Mouse (Mus musculus) cortical plate, adult 2 months (tissue): ENCODE results near the gene Gm44965. TPM values are rescaled to one million over a fixed set of nuclear protein-coding genes. Genes with fewer than 3 reads are reported as not detected.

Experiments used
- H3K27ac ChIP-seq: fragments of 200-500 bp; 2 replicates; pipeline ENCODE4 v1.5.1; 2012; ENCODE audit warnings: low read length, control low read depth, inconsistent platforms; ENCODE audit not compliant: insufficient read depth
- H3K4me1 ChIP-seq: fragments of 200-500 bp; 2 replicates; pipeline ENCODE4 v1.6.1; 2011; ENCODE audit warnings: low read length; ENCODE audit not compliant: control insufficient read depth, insufficient read depth
- H3K4me3 ChIP-seq: fragments of 200-500 bp; 2 replicates; pipeline ENCODE4 v1.5.1; 2011; ENCODE audit warnings: mild to moderate bottlenecking, low read length, control low read depth; ENCODE audit not compliant: insufficient read depth
- CTCF ChIP-seq: fragments of 200-500 bp; IDR thresholded peaks from 2 replicates; pipeline ENCODE4 v1.5.1; 2011; ENCODE audit warnings: mild to moderate bottlenecking, control low read depth, low read length; ENCODE audit not compliant: insufficient read depth; ENCODE audit errors: extremely low read depth
- POLR2A ChIP-seq: fragments of 200-500 bp; IDR thresholded peaks from 2 replicates; pipeline ENCODE4 v1.6.1; 2011; ENCODE audit warnings: mild to moderate bottlenecking, low read length, control low read depth; ENCODE audit not compliant: insufficient read depth; ENCODE audit errors: extremely low read depth
- polyA plus RNA-seq: library from polyadenylated mRNA; depleted of rRNA; stranded (reverse); fragments of >200 nt; gene quantifications from 2 replicates; pipeline ENCODE4 v1.2.3, GENCODE M21; 2012; rRNA removed

Gene Gm44965
- polyA plus RNA-seq: 0.56 TPM in 1 of 2 replicates, not detected in the other

DNA sequence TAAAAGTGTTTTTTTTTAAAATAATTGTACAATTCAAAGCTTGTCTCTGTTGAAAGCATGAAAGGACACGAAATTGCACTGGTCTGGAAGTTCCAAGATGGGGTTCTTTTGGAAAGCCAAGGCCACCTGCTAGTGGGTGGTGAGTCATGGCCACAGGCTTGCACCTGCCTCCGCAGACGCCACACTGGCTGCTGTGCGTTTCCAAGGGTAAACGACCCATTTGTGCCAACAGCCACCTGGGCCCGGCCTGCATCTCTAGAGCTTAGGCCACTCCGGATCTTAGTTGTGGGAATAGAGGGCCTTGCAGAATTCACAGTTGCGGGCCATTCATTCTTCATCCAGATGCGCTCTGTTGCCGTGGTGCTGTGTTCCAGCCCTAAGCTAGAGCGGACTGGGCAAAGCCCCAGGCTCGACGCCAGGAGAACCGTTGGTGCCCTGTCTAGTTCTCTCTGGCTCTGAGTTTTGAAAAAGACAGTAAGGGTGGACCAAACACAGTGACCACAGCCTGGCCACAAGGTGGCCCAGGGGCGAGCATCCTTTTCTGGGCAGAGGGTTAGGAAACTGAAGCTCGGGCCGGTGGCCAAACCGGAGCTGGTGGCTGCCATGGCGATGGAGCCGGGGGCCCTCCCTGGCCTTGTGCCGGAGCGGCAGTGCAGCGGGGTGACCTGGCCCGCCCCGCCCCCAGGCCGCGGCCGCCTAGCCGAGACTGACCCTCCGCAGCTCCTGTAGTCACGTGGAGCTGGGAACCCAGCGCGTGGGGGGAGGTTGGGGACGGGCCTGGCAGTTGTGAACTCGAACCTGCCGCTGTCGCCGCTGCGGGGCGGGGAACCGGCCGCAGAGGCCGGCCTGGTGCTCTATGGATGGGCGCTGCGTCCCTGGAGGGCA lies at the start of gene Gm44965, which contains the start of gene Repin1:
Gm44965 (plus strand) TSS at position 784 of the 885 bp plus-strand sequence.
Repin1 (plus strand) TSS at position 726 of the 885 bp plus-strand sequence.
- H3K27ac ChIP-seq: peak within 1 kb of the TSS; percentile 99
- no peak for TF ChIP-seq CTCF
- 0 out of 2 replicates have a peak, but pooled peaks have one; percentile 10 for TF ChIP-seq POLR2A
- H3K4me3 ChIP-seq: peak within 1 kb of the TSS; percentile 65
- H3K4me1 ChIP-seq: peaks cover 2% of the 10 kb centered on the region; the same call in 1 of the 2 replicates

DNA sequence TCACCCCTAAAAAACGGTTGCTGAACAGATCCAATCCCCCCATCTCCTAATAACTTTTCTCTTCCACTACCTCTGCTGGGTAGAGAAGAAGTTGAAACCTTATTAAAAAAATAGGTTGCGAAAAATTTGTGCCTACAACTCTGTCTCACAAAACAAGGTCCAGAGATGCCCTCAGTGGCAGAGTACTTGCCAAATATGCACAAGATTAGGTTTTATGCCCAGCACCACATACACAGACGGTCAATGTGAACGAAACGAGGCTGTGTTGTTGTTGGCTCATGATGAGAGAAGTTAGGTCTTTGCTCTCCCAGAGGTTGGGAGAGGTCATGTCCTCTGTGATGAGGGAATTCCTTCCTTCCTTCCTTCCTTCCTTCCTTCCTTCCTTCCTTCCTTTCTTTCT lies 48.5 kb upstream of the Gm44965 start:
- no peak overlapping the region for H3K27ac ChIP-seq
- no peaks in the 10 kb centered on the region for H3K4me1 ChIP-seq
- H3K4me3 ChIP-seq: no peak overlapping the region
- TF ChIP-seq CTCF: no peak
- no peak for TF ChIP-seq POLR2A

DNA sequence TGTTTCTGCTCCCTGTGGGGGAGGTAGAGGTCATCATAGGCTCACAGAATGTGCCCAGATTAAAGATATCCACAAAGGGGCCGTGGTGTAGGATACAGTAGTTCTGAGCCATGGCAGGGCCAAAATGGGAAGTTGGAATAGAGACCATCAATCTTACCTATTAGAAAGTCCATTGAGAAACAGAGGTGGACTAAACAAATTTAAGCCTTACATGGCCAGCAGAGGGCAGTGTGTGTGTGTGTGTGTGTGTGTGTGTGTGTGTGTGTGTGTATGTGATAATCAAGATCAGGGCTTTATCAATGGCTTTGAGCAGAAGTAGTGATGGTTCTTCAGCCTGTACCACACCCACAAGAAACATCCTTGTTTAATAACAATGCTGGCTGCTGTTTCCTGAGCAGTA lies 47.5 kb upstream of the Gm44965 start:
- Histone ChIP-seq H3K4me1 (no peaks in the 10 kb centered on the region), H3K4me3 (no peak overlapping the region), H3K27ac (no peak overlapping the region)
- TF ChIP-seq CTCF (peak; percentile 57), POLR2A (no peak)

DNA sequence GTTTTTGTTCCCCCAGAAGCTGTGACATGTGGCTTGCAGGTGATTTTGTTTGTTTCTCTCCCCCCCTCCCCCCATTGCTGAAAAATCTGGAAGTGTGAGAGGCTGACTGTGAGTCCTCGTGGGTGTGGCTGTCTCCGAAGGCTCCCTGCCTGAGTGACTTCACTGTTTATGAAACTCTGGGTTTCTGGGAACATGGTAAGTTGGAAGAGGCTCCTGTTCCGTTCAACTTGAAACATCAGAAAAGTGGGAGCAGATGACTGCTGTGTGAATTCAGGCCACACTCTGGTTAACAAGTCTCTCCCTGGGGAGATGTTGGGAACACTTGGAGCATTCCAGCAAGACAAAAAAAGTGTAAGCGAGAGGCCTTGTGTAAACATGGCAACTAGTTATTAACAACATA lies 46.9 kb upstream of the Gm44965 start:
- Histone ChIP-seq H3K4me3 (no peak overlapping the region), H3K27ac (no peak overlapping the region), H3K4me1 (no peaks in the 10 kb centered on the region)
- TF ChIP-seq POLR2A: no peak
- no peak for TF ChIP-seq CTCF

DNA sequence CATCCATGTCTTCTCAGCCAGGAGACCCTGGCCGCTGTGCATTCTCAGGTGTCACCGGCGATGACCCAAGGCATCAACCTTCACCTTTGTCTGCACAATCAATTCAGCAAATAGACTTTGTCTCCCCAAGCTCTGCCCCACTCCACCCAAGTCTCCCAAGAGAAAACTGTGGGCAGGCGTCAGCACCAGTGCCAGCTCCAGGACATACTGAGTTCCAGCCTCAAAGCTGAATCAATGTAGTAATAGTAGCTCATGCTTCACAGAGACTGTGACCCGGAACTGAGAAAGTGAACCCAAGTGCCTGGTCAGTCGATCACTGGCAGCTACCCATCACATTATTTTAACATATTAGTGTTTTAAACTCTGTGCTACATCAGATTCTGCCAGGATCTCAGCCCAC lies 45.4 kb upstream of the Gm44965 start:
- Histone ChIP-seq H3K27ac (no peak overlapping the region), H3K4me3 (no peak overlapping the region), H3K4me1 (no peaks in the 10 kb centered on the region)
- TF ChIP-seq CTCF (no peak), POLR2A (no peak)

DNA sequence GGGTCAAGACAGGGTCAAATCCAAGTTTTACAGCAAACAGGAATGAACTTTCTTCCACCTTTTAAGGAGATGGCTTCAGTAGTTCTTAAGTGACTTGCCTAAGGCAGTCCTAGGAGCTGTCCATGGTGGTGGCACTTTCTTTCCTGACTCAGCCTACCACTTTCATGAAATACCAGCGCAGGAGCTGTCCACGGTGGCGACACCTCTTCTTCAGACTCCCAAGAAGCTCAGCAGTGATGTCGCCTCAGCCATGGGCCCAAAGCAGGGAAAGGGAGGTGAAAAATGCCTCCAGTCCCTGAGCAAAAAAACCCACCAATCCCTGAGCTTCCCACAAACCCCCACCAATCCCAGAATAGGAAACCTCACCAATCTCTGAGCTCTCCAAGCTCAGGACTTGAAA lies 40.8 kb upstream of the Gm44965 start:
- Histone ChIP-seq H3K4me3 (no peak overlapping the region), H3K4me1 (peaks cover 7% of the 10 kb centered on the region), H3K27ac (no peak overlapping the region)
- TF ChIP-seq CTCF (no peak), POLR2A (no peak)

DNA sequence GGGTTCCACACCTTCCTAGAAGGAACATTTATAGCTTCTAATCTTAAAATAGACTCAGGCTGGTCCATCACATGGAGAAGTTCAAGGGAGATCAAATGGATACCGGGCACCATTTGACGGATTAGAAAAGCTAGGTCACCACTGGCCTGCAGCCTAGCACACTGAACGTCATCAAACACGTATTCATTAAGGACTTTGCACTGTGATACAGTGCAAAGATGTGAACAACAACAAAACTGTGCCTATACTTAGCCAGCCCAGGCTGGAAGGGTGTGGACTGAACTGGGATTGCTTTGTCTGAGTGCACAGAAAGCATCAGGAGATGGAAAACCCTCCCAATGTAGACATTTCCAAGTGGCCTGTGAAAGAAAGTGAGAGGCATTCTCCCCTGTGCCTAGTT lies 39.9 kb upstream of the Gm44965 start:
- H3K4me3 ChIP-seq: peak overlapping the region; percentile 44; the same call in 1 of the 2 replicates
- peak overlapping the region; percentile 90 for H3K27ac ChIP-seq
- TF ChIP-seq POLR2A (no peak), CTCF (no peak)
- H3K4me1 ChIP-seq: peaks cover 7% of the 10 kb centered on the region

DNA sequence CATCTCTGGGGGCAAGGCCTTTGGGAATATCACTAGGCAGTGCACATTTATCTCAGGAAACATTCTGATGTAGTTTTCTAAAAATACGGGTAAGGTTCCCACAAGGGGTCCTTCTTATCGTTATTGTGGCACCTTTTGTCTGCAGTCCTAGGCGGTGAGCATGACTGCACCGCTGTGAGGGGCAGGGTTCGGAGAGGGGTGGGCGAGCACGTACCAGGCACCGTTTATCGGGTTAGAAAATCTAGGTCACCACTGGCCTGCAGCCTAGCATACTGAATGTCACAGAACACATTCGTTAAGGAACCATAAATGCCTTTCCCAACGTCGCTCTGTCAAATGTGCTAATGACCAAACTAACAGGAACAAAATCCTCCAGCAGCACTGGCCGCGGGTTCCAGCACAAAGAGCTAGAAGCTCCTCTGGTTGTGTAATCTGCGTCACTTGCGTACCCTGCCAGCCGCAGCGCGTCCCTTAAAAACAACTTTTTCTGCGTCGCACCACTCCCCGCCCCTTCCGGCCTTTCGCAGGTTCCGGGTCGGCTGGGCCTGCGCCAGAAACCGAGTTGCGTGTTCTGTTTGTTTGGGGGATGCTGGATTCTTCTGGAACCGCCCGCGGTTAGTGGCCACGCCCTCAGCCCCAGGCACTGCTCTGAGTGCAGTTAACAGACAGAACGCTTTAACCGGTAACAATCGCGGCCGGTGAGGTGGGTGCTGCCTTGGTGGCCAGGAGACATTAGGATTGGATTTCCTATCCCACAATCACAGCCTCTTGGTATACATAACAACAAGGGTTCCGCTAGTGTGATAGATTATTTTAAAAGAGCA lies 39.2 kb upstream of the Gm44965 start, which contains the start of gene Lrrc61:
Lrrc61 (plus strand) TSS at position 517 of the 824 bp plus-strand sequence.
- TF ChIP-seq POLR2A: peak; percentile 97
- no peak for TF ChIP-seq CTCF
- Histone ChIP-seq H3K4me1 (peaks cover 7% of the 10 kb centered on the region), H3K27ac (peak within 1 kb of the TSS; percentile 95), H3K4me3 (peak within 1 kb of the TSS; percentile 44)
